Mouse (Mus musculus): Measurements from ENCODE around the gene Fxyd7.

Fxyd7 gene

GRCm38 (mm10) chr7:31076492-31076891 lies 25.2 kb upstream of the Fxyd7 start, which contains the start of gene Fxyd3:
Gene Fxyd3 (minus strand): TSS chr7:31076704.
- no peak for DNase-seq (ENCODE audit: low spot score in 2 of 2)

DNA sequence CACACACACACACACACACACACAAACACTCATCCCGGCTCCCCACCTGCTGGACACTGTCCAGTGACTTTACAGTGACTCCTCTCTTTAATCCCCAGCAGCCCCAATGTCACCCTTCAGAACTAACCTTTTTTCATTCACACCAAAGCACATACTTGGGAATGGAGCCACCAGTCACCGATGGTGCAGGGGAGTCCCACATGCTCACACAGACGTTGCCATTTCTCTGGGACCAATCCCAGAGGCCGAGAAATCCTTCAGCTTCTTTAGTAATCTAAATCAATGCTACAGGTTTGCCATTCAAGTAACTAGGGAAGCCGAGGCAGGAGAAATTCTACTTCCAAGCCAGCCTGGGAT lies 23.4 kb upstream of the Fxyd7 start:
- no peak for DNase-seq (ENCODE audit: low spot score in 2 of 2)

- no peak for DNase-seq (ENCODE audit: low spot score in 2 of 2)
These were observed 22.9 kb upstream of the Fxyd7 start for GRCm38 (mm10) chr7:31074061-31074712.

- DNase-seq (ENCODE audit: low spot score in 2 of 2), result no peak
These were observed 22.3 kb upstream of the Fxyd7 start for GRCm38 (mm10) chr7:31073546-31073945.

DNA sequence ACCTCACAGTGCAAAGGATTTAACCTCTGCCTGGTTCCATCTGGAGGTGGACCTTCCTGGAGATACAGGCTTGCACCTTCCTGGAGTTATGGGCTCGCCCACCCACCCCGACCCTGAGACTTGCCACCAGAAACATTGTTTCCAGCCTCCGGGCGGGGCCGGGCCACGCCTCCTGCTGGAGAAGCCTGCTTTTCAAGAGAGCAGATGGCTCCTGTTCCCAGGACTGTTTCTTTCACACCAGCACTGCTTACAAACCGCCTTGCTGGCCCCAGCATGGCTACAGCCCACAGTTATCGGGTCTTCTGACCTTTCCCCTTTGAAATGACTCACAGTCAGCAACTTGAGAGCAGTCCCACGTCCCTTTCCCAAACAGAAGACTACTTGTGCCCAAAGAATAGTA lies 21.1 kb upstream of the Fxyd7 start:
- no peak for DNase-seq (ENCODE audit: low spot score in 2 of 2)

DNA sequence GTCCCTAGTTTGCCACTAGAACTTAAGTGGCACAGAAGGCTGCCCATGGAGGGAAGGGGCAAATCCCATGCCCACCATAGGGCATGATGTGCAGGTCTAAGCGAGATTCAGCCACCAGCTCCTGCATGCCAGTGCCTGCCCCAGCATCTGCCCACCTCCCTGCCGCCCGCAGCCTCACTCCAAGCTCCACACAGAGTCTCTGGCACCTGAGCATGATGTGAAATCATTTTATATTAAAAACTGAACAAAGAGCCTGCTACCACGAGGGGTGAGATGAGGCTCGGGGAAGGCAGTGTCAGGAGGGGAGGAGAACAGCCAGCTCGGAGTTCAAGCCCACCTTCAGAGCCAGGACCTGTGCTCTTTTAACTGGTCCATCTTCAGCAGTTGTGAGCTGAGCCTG lies 19.1 kb upstream of the Fxyd7 start:
- no peak for DNase-seq (ENCODE audit: low spot score in 2 of 2)

DNA sequence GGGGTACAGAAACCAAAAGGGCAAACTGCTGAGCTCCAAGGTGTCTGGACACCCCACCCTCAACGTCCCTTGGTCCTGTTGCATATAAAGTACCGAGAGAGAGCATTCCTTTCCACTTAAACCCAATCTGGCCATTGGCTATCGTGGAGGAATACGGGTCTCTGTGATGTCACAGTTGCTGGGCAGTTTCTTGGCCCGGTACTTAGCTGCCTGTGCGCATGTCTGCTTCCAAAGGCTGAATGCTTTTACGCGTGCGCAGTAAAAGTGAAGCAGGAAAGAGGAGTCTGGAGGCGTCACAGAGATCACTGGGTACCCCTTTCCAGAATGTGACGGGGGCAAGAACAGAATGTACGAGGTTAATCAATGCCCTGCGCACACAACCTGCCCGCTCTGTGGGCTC lies 18.2 kb upstream of the Fxyd7 start:
- DNase-seq (ENCODE audit: low spot score in 2 of 2), result no peak

DNA sequence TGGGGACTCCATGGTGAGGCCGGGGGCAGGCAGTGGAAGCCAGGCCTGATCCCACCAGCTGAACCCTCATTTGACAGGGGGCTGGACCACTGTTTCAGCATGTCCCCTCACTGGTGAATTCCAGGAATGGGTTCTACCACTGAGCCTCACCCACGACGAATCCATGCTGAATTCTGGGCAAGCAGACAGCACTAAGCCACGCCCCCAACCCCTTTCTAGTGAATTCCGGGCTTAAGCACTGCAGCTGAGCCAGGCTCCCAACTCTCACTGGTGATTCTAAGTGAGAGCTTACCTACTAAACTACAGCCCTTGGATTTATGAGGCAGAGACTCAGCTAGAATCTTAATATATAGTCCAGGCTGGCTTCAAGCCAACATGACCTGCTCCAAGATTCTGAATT lies 16.6 kb upstream of the Fxyd7 start:
- DNase-seq (ENCODE audit: low spot score in 2 of 2), result no peak

- no peak for DNase-seq (ENCODE audit: low spot score in 2 of 2)
These were observed 11.8 kb upstream of the Fxyd7 start for GRCm38 (mm10) chr7:31063074-31063560.

DNA sequence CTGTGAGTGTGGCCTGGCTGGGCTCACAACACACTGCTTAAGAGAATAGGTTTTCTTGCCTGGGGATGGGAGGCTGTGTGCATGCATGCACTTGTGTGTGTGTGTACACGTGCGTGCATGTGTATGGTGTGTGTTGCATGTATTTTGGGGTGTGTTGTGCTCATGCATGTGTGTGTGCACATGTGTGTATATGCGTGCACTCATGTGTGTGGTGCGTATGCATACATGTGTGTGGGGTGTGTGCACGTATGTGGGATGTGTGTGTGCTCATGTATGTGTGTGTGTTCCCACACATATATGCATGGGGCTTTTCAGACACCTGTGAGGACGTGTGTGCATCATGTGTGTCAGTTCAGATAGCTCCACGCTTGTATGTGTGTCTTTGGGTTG lies 9.3 kb upstream of the Fxyd7 start:
- no peak for DNase-seq (ENCODE audit: low spot score in 2 of 2)

GRCm38 (mm10) chr7:31059919-31060620 lies 8.8 kb upstream of the Fxyd7 start:
- DNase-seq (ENCODE audit: low spot score in 2 of 2), result no peak

- DNase-seq (ENCODE audit: low spot score in 2 of 2), result peak; percentile 72 to 91
These were observed 7.8 kb upstream of the Fxyd7 start, which contains the start of gene Lgi4 for GRCm38 (mm10) chr7:31059108-31059507. Gene Lgi4 (plus strand): TSS chr7:31059342.

DNA sequence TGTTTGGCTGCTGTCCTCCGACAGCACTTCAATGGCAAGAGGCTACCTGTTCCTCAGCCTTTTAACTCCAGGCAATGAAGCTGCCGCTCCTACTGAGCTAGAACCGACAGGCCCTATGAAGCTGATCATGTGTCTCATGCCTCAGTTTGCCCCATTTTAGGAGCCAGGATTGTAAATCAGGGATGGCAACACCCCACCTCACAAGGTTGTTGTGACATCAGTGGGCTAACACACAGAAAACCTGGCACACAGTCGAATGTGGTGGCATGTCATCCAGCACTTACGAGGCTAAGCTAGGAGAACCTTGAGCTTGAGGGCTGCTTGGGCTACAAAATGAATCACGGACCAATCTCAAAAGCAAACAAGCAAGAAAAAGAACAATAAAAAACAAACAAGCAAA lies 6.9 kb upstream of the Fxyd7 start:
- no peak for DNase-seq (ENCODE audit: low spot score in 2 of 2)

DNA sequence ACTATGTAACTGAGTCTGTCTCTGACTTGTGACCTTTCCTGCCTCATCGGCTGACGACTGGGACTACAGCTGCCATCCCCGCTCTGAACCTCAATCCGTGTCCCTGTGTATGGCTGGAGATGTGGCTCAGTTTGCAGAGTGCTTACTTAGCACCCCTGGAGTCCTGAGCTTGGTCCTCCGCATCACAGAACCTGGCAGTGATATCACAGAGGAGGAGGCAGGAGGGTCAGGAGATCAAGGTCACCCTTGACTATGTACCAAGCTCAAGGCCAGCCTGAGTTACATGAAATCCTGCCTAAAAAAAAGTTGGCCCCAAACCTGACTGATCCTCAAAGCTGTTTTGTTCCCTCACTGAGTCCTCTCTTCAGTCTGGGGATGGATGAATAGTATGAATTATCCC lies 6.5 kb upstream of the Fxyd7 start:
- DNase-seq (ENCODE audit: low spot score in 2 of 2), result no peak

- no peak for DNase-seq (ENCODE audit: low spot score in 2 of 2)
These were observed 5.8 kb upstream of the Fxyd7 start, which contains the start of gene Fxyd1 for GRCm38 (mm10) chr7:31057071-31057470. Gene Fxyd1 (minus strand): TSS chr7:31057199.

DNA sequence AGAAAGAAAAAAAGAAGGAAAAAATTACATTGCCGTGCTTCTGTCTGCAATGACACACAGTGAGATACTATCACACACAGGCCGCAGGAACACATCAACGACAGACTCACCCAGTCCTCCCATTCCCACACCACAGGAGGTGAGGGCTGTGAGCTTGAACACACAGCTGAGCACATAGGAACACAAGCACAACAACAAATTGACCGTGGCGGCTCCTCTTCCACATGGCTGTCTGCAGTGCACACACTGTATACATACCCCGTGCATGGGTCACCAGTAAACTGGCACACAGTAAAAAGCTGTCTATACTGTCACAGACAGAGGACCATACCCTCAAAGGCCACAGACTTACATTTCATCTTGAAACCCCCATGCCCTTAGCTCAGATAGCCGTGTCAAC lies 5.2 kb upstream of the Fxyd7 start:
- DNase-seq (ENCODE audit: low spot score in 2 of 2), result no peak

DNA sequence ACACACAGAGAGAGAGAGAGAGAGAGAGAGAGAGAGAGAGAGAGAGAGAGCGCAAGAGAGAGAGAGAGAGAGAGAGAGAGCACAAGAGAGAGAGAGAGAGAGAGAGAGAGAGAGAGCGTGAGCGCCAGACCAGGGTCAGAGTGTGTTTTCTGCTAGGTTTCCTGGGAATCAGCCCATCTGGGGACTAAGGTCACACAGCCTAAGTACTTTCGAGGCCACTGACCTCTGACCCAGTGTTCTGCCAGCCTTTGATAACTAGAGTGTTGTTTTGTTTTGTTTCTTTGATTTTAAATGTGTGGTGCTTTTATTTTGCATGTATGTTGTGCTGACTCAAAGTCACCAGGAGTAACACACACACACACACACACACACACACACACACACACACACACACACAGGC lies 4.6 kb upstream of the Fxyd7 start:
- no peak for DNase-seq (ENCODE audit: low spot score in 2 of 2)

DNA sequence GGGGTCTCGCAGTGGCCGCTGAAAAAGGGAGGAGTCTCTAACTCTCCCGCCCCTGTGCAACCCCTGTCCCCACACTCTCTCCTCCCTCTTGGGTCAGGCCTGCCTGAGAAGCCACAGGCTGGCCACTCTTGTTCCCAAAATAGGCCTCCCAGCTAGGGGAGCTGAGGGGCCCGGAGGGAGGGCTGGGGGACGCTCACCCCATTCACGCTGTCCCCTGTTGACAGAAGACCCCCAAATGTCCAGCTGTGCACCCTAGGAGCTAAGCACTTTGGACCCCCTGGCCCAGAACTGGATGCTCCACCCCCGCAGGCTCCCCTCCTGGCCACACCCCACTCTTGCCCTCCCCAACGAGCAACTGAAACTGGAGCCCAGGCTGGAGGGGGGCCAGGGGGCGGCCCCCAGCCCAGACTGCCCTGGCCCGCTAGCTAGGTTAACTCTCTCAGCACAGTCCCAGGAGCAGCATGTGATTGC lies 4.1 kb upstream of the Fxyd7 start:
- no peak for DNase-seq (ENCODE audit: low spot score in 2 of 2)

GRCm38 (mm10) chr7:31054661-31055320 lies 3.5 kb upstream of the Fxyd7 start:
- DNase-seq (ENCODE audit: low spot score in 2 of 2), result no peak

- no peak for DNase-seq (ENCODE audit: low spot score in 2 of 2)
These were observed 2.7 kb upstream of the Fxyd7 start for GRCm38 (mm10) chr7:31053882-31054447.

DNA sequence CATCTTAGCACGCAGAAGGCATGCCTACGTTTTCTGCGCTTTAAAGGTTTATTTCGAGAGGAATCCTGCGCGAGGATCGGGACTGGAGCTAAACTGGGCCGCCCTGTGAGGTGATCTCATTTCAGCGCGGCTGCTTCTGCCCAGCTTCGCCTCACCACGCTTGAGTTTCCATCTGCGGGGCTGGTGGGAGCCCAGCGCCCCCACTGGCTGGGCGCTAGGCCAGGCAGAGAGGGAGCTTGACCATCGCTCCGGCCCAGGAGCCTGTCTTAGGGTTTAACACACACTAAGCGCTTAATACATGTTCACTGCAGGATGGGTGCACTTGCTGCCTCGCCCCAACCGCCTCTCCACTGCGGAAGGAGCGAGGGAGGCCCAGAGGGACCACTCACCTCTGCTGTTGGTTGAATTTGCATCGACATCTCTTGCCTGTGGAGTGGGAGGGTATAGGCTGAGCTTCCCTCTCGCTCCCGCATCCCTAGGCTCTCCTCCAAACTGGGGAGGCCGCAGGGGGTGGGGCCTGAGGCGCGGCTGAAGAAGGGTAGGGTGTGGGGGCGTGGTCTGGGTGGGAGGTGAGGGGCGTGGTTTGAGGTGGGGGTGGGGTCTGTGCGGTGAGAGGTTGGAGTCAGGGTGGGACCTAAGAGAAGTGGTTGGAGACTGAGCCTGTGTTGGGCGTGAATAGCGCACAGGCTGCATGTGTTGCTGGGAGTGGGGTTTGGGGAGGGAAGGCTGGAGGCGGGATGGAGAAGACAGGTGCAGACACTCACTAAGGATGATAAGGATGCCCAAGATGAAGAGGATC lies 1.6 kb upstream of the Fxyd7 start:
- DNase-seq (ENCODE audit: low spot score in 2 of 2), result no peak

DNA sequence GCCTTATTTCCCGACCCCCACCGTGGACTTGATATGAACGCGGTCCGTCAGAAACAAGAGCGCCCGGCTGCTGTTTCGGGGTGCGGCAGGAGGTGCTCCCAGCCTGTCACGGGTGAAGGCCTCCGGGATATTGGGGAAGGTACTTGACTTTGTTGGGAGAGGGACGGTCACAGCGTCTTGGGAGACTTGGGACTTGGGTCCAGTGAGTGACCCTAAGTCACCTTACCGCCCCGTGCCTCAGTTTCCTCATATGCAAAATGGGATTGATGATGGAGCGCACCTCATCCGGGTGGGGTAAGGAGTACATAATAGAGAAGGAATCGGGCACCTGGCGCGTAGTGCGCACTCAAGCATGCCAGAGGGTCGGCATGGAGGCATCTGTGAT lies 976 bp upstream of the Fxyd7 start:
- no peak for DNase-seq (ENCODE audit: low spot score in 2 of 2)

Measured in spleen, postnatal 4 days (tissue).